Mouse (Mus musculus): ENCODE results near the gene Gls2. TPM values are rescaled to one million over a fixed set of nuclear protein-coding genes. Genes with fewer than 3 reads are reported as not detected.

Gene Gls2
- total RNA-seq, 1 experiment from 2014 or later = not detected

DNA sequence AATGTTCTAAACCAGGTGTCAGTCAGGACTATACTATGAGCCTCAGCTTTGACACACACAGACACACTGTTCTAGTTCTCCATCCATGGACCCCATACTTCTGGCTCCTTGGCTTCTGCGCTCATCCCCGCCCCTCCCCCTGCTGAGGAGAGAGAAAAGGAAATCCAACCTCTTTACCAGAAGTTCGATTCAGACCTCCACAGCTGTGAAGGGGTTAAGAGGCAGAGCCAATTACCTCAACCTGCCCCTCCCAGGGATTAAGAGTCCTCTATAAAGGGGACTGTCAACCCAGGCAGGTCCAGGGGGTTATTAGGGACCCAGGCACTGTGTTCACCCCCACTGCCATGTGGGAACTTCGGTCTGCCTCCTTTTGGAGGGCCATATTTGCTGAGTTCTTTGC is 31.3 kb downstream of the Gls2 start, which contains the start of gene Mip:
Mip (plus strand) TSS at position 301 of the 400 bp plus-strand sequence.
- no peak for ATAC-seq (replicated peaks; ENCODE audit: insufficient number of reproducible peaks, low FRiP score, low TSS enrichment, poor library complexity, severe bottlenecking)

DNA sequence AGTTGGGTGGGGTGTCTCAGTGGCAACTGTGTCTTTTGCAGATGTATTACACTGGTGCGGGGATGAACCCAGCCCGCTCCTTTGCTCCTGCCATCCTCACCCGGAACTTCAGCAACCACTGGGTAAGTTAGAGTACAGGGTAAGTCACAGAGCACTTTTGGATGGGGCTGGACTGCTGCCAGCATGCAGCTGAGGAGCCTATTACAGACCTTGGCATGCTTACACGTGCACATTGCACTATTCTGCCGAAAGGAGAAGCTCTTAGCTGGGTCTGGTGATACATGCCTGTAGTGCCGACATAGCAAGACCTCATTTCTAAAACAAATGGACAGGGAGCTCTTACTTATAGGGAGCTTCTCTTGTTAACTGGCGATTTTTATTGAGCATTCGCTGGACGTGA is 33.3 kb downstream of the Gls2 start:
- no peak for ATAC-seq (replicated peaks; ENCODE audit: insufficient number of reproducible peaks, low FRiP score, low TSS enrichment, poor library complexity, severe bottlenecking)

DNA sequence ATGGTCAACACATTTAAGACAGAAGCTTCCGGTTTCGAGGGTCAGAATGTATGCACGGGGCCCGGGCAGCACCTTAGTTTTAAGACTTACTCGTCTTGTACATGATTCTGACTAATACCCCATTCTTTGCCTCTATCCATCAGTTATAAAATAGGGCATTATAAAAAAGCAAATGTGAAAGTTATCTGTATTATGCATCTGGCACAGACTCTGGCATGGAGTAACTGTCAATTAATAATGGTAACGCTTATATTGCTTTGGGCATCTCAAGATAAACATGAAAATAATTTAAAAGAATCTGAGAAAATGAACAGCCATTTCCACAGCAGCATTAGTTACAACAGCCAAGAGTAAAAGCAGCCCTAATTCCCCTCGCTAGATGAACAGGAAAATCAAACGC is 33.8 kb downstream of the Gls2 start:
- no peak for ATAC-seq (replicated peaks; ENCODE audit: insufficient number of reproducible peaks, low FRiP score, low TSS enrichment, poor library complexity, severe bottlenecking)

DNA sequence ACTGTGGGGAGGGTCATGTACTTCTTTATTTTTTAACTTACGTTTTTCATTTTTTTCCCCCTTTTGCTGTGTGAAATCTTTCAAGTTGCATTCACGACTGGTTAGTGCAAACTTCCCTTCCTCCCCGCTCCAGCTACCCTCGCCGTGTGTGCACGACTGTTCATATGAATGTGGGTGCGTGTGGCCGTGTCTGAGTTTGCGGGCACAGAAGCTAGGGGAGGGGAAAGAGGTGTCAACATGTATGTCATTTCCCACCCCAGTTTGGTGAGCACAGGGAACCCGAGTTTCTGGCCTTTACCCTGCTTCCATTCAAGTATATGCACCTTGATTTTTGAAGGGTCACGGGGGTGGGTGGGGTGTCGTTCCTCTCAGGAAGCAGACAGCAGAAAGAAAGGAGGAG is 36.3 kb downstream of the Gls2 start:
- no peak for ATAC-seq (replicated peaks; ENCODE audit: insufficient number of reproducible peaks, low FRiP score, low TSS enrichment, poor library complexity, severe bottlenecking)

DNA sequence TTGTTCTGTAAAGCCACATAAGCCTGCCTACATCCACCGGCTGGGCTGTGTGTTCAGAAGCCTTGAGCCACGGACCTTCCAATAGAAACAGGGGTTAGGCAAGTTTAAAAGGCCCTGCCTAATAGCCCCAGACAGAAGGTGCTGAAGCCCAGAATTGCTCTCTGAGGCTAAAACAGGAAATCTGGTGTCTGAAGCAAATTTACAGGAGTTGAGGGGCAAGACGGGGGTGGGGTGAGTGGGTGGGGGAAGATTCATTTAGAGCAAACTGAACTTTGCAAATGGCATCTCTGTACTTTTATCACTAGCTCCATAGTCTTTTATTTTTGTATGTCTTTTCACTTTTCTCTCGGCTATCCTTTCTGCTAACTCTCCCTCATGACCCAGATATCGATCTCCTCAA is 36.9 kb downstream of the Gls2 start:
- ATAC-seq (replicated peaks; ENCODE audit: insufficient number of reproducible peaks, low FRiP score, low TSS enrichment, poor library complexity, severe bottlenecking) = no peak

DNA sequence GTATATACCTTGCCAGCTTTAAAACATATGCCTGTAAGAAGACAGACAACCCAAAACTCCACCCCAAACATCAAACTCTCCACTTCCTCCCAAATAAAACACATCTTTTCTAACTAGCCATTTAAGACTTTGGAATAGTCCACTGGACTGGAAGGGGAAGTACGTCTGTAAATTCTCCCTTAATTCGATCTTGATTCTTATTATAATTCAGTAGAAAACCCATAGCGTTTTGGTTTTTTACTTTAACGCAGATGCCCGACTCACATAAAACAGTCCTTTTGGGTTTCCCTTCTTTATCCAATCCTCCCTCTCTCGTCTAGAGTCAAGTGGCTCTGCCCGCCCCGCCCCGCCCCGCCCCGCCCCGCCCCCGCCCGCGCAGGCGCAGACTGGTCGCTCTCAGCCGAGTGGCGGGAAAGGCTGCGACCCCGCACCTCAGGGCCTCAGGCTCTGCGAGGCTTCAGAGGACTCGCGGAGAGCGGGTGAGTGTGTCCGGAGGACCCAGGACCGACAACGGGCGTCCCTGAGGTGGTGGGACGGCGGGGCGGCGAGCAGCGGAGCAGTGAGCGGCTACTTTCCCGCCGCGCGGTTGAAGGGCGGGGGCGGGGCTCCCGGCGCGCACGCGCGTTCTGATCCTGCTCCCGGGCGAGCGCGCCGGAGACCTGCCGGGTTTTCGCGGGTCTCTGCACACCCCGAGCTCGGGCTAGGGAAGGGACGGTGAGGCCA is 37.6 kb downstream of the Gls2 start, which contains the start of gene Timeless:
Timeless (plus strand) TSS at position 369 of the 723 bp plus-strand sequence.
- peak; percentile 42 for ATAC-seq (replicated peaks; ENCODE audit: insufficient number of reproducible peaks, low FRiP score, low TSS enrichment, poor library complexity, severe bottlenecking)

DNA sequence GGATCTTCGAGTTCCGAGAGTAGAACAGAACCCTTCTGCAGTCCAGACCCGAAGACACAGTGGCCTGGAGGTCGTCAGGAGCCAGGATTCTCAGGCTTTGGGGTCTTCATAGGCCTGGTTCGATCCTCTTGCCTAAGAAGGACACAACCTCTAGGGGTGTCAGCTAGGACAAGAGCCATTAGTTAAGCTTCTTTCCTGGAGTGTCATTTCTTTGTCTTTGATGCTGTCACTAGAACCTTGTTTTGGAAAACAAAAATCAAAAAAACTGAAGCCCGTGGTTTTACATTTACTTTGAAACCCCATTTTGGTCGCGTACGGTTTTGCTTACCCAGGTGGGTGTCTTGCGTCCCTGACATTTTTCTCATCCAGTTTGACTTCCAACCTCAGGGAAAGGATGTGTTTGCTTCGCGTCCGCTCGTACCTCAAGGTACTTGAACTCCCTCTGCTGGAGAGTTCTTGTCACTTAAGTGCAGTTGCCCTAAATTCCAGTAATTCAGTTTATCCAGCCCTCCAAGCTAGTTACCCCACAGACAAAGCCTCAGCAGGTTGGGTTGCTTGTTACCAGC is 38.2 kb downstream of the Gls2 start:
- ATAC-seq (replicated peaks; ENCODE audit: insufficient number of reproducible peaks, low FRiP score, low TSS enrichment, poor library complexity, severe bottlenecking) = peak; percentile 62

DNA sequence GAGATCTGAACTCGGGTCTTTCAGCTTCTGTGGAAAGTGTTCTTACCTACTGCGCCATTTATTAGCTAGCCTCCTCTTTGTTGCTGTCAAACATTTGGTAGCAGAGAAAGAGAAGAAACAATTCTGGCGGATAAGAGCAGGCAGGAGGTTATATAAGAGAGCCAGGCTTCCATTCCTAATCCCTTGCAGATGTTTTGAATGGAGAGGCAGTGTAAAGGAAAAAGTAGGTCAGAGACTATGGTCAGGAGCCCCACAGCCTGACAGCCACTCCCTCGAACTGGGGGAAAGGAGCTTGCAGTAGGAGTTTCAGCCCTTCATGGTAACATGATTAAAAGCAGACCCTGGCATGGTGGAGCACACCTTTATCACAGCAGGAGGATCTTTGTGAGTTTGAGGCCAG is 42.1 kb downstream of the Gls2 start:
- ATAC-seq (replicated peaks; ENCODE audit: insufficient number of reproducible peaks, low FRiP score, low TSS enrichment, poor library complexity, severe bottlenecking) = no peak

DNA sequence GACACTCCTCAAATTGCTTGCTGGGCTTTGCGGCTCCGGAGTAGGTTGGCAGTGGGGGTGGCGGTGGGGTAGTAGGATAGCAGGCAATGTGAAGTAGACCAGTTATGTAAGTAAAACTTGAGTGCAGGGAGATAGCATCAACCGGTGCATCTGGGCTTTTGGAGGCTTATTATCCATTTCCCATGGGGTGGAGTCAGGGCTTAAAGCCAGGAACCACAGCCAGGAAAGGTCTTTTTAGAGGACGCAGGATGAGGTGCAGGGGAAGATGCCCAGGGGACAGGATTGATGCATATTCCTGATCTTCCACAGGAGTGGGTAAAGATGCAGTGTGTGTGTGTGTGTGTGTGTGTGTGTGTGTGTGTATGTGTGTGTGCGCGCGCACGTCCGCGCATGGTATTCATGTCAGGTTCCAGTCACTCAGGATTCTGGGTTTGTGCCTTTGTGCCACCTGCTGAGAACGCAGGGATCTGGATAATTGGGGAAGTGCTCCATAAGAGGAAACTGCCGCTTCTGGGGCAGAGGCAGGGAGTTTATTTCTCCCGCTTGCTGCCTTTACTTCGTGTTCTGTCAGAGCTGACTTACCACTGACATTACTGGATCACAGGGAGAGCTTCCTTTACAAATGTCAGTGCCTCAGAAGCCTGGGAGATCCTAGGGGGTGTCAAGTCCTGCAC is 43.7 kb downstream of the Gls2 start:
- no peak for ATAC-seq (replicated peaks; ENCODE audit: insufficient number of reproducible peaks, low FRiP score, low TSS enrichment, poor library complexity, severe bottlenecking)

DNA sequence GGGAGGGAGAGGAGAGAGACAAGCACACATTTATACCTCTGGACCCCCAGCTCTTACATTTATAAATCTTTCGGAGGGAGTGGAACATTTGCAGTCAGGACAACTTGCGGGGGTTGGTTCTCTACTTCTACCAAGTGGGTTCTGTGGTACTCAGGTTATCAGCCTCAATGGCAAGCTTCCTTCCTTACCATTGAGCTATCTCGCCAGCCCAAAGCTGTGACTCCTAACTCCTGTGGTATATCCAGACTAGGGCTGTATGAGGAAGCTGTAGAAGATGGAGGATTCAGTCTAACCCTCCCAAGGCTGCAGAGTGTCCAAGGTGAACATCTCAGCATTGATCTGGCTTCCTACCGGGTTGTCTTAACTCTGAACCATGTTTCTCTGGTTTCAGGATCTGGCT is 44.9 kb downstream of the Gls2 start:
- no peak for ATAC-seq (replicated peaks; ENCODE audit: insufficient number of reproducible peaks, low FRiP score, low TSS enrichment, poor library complexity, severe bottlenecking)

DNA sequence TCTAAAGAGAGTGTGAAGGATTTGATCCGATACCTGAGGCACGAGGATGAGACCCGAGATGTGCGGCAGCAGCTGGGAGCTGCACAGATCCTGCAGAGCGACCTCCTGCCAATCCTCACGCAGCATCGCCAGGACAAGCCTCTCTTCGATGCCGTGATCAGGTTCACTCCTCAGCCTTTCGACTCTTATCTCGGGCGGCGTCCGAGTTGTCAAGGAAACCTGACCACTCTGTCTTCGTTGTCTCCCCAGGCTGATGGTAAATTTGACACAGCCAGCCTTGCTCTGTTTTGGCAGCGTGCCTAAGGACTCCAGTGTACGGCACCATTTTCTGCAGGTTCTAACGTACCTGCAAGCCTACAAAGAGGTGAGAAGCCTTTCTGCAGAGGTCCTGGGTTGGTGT is 45.9 kb downstream of the Gls2 start:
- no peak for ATAC-seq (replicated peaks; ENCODE audit: insufficient number of reproducible peaks, low FRiP score, low TSS enrichment, poor library complexity, severe bottlenecking)

DNA sequence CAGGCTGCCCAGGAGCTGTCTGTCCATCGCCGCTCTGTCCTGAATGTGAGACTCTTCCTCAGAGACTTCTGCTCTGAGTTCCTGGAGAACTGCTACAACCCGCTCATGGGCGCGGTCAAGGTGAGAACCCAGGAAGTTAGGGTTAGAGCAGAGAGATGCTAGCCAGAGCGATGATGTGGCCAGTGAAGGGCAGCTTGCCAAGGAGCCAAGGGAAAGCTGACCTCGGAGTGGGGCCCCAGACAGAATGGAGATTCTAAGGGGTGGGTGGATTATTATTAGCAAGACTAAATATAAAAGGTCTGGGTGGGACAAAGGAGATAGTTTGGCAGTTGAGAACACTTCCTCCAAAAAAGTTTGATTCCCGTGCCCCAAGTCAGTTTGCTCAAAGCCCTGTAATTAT is 49.0 kb downstream of the Gls2 start:
- no peak for ATAC-seq (replicated peaks; ENCODE audit: insufficient number of reproducible peaks, low FRiP score, low TSS enrichment, poor library complexity, severe bottlenecking)

DNA sequence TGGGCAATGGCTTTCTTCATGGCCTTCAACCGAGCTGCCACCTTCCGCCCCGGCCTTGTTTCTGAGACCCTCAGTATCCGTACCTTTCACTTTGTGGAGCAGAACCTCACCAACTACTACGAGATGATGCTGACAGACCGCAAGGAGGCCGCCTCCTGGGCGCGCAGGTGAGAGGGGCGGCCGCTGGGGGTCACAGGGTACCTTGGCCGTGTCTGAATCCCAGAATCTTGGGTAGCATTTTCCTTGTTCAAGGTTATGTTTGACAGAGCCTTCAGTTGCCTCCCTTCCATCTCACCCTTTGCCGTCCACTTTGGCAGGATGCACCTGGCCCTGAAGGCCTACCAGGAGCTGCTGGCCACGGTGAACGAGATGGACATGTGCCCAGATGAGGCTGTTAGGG is 49.9 kb downstream of the Gls2 start:
- ATAC-seq (replicated peaks; ENCODE audit: insufficient number of reproducible peaks, low FRiP score, low TSS enrichment, poor library complexity, severe bottlenecking) = no peak

DNA sequence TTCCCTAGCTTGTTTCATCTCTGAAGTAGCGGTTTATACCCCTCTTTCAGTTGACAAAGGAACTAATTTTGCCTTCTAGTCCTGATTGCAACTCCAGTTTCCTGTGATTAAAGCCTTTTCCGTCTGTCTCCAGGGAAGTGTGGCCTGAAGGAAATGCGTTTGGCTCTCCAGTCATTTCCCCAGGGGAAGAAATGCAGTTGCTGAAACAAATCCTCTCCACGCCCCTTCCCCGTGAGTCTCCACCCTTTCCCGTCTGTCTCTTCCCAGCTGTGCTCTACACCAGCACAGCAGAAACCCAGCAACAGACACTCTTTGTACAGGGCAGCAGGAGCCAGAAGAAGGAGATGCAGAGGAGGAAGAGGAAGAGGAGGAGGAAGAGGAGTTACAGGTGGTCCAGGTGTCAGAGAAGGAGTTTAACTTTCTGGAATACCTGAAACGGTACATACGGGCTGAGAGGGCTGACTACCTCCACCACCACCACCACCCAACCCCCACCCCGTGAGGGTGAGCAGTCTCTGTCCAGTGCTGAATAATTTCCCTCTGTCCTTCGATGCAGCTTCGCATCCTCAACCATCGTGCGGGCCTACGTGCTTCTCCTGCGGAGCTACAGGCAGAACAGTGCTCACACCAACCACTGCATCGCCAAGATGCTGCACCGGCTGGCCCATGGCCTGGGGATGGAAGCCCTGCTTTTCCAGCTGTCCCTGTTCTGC is 52.9 kb downstream of the Gls2 start:
- ATAC-seq (replicated peaks; ENCODE audit: insufficient number of reproducible peaks, low FRiP score, low TSS enrichment, poor library complexity, severe bottlenecking) = no peak

DNA sequence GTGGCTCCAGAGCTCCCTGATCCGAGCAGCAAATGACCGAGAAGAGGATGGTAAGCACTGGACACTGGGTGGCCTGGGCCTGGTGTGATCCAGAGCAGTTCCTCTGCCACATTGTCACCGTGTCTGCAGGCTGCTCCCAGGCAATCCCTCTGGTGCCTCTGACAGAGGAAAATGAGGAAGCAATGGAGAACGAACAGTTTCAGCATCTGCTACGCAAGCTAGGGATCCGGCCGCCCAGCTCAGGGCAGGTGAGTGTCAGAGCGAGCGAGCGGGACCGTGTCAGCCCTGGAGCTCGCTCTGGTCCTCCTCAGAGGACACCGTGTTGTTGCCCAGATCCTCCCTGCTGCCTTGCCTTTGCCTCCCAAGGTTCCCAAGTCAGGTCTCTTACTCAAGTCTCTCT is 56.3 kb downstream of the Gls2 start:
- no peak for ATAC-seq (replicated peaks; ENCODE audit: insufficient number of reproducible peaks, low FRiP score, low TSS enrichment, poor library complexity, severe bottlenecking)

DNA sequence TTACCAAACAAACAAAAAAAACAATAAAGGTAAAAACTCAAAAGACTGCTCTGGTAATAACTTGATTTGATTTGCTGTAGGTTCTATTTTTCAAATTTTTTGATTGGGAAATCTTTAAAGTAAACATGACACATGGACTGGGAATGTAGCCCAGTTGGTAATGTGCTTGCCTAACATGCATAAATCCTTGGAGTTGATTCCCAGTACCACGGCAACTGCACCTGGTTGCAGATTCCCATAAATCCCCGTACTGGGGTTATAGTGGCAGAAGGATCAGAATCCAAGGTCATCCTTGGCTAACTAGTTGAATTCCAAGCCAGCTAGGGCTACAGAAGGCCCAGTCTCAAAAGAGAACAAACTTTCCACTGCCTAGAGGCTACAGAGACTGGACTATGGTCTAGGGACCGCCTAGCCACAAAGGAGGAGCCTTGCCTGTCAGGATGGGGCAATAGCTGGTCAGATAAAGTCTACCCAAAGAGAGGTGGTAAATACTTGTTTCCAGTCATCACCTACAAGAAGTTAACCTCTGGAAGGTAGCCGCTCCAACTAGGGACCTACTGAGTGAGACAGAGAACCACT is 59.5 kb downstream of the Gls2 start, which contains the start of gene Apon:
Apon (plus strand) TSS at position 420 of the 579 bp plus-strand sequence.
- no peak for ATAC-seq (replicated peaks; ENCODE audit: insufficient number of reproducible peaks, low FRiP score, low TSS enrichment, poor library complexity, severe bottlenecking)

DNA sequence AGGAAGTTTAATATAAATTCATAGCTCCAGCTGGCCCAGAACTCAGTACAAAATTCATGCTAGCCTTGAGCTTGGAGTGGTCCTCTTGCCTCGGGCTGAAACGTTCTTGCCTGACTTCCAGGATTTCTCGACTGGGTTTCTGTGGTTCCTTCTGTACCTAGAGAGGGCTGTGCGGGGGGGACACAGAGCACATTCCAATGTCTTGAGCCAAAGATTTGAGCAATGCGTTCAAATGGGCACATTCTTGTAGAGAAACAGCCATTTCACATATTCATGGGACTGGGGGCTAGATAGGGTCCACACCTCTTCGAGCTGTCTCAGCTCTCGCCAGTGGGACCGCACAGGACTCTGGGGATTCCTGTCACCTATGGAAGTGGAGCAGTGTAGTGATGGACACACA is 61.7 kb downstream of the Gls2 start:
- ATAC-seq (replicated peaks; ENCODE audit: insufficient number of reproducible peaks, low FRiP score, low TSS enrichment, poor library complexity, severe bottlenecking) = no peak

DNA sequence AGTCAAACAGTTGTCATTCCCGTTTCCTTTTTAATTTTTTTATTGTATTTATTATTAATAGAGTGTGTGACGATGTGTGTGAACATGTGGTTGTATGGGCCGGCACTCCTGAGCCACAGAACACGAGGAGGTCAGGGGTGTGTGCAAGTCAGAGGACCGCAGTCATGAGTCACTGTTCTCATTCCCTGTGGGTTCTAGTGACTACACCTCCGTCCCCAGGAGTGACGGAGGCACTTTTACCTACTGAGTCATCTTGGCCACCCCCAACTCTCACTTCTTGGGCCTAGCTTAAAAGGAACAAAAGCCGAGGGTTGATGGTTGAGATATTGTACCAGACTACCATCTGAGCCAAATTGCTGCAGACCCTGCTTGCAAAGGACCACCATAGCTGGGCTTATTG is 62.1 kb downstream of the Gls2 start:
- ATAC-seq (replicated peaks; ENCODE audit: insufficient number of reproducible peaks, low FRiP score, low TSS enrichment, poor library complexity, severe bottlenecking) = no peak

DNA sequence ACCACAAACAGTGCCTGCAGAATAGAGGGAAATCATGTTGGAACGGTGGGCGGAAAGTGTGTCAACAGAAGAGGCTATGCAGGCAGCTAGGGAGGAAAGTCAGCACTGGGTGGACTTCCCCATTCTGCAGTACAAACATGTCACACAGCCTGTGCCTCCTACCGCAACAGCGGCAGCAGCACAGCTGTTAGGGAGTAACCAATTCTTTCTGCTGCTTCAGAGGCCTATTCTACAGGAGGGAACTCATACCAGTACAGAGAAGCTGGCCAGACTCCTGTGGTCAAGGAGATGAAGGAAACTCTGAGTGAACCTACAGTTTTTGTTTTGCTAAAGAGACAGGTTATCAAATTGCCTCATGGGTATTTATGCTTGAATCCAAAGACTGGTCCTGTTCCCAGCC is 64.7 kb downstream of the Gls2 start:
- ATAC-seq (replicated peaks; ENCODE audit: insufficient number of reproducible peaks, low FRiP score, low TSS enrichment, poor library complexity, severe bottlenecking) = peak; percentile 88

Measured in monocyte, adult 5-6 weeks (primary cell).